Mouse (Mus musculus) heart, adult 2 months (tissue): ENCODE measurements around the gene Mllt3.

Source experiments
- CTCF ChIP-seq: fragments of 200-600 bp; IDR thresholded peaks from 2 replicates; pipeline ENCODE4 v1.8.1; 2022; ENCODE audit warnings: antibody characterized with exemption, mild to moderate bottlenecking, moderate library complexity
- EP300 ChIP-seq: fragments of 200-500 bp; IDR thresholded peaks from 2 replicates; pipeline ENCODE4 v1.6.1; 2011; ENCODE audit warnings: low read depth, low read length, control low read depth; ENCODE audit not compliant: insufficient read depth

DNA sequence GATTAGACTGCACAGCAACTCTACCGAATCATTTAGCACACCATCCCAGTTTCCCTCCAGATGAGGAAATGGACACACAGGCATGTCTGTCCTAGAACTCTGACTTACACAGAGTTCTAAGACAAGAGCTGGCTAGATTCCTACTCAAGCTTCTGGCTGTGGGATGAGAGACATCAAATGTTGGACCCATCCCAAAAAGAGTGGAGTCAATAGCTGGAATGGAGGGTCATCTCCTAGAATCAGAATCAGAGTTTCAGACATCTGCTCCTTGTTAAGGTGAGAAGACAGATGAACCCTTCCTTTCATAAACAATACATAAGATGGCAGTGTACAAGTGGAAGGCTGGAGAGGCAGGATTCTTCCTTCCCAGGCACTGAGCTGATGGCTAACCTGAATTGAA, 214.9 kb downstream of the Mllt3 start:
- no peak for TF ChIP-seq CTCF
- no peak for TF ChIP-seq EP300
